Mouse (Mus musculus): ENCODE measurements around the gene Cdk10. TPM values are rescaled to one million over a fixed set of nuclear protein-coding genes. Genes with fewer than 3 reads are reported as not detected.
"Not testable (repeated sequence)": the region's sequence is repeated elsewhere in the genome, so short reads cannot be mapped to it uniquely, and the experiment has no call there.

The Cdk10 gene
- polyA plus RNA-seq, 1 experiment = 39.4 TPM

DNA sequence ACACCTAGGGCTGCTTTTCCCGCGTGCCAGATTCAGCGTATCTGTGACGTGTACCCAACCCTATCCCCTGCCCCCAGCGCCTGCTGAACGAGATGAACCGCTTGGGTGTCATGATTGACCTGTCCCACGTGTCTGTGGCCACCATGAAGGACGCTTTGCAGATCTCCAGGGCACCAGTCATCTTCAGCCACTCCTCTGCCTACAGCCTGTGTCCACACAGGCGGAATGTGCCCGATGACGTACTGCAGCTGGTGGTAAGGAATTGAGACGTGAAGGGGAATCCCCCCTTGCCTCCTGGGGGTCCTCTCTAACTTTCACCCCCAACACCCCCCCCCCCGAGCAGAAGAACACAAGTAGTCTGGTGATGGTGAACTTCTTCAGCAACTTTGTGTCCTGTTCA is 24.8 kb upstream of the Cdk10 start:
- TF ChIP-seq FLI1 (IDR thresholded peaks at IDR 0.05; ENCODE audit: low read length) (no peak), GATA1 (IDR thresholded peaks at IDR 0.05; ENCODE audit: borderline replicate concordance, low read length) (no peak)
- peaks cover 48% of the 10 kb centered on the region for H3K27me3 ChIP-seq (replicated peaks)
- no peaks in the 10 kb centered on the region for H3K9me3 ChIP-seq
- H3K4me1 ChIP-seq = peaks cover 26% of the 10 kb centered on the region
- no peak overlapping the region for H3K4me3 ChIP-seq (replicated peaks)
- H3K36me3 ChIP-seq (replicated peaks; ENCODE audit: low read length) = peaks cover 19% of the 10 kb centered on the region

- H3K27me3 ChIP-seq (replicated peaks) = peaks cover 43% of the 10 kb centered on the region
- no peak overlapping the region for H3K4me3 ChIP-seq (replicated peaks)
- H3K9me3 ChIP-seq = no peaks in the 10 kb centered on the region
- peaks cover 40% of the 10 kb centered on the region for H3K36me3 ChIP-seq (replicated peaks; ENCODE audit: low read length)
- TF ChIP-seq FLI1 (IDR thresholded peaks at IDR 0.05; ENCODE audit: low read length) (no peak), GATA1 (IDR thresholded peaks at IDR 0.05; ENCODE audit: borderline replicate concordance, low read length) (no peak)
- H3K4me1 ChIP-seq = peaks cover 26% of the 10 kb centered on the region
These were observed 22.4 kb upstream of the Cdk10 start for GRCm38 (mm10) chr8:123202288-123202687.

- H3K9me3 ChIP-seq = no peaks in the 10 kb centered on the region
- peaks cover 33% of the 10 kb centered on the region for H3K27me3 ChIP-seq (replicated peaks)
- no peak overlapping the region for H3K4me3 ChIP-seq (replicated peaks)
- peaks cover 52% of the 10 kb centered on the region for H3K36me3 ChIP-seq (replicated peaks; ENCODE audit: low read length)
- H3K4me1 ChIP-seq = peaks cover 30% of the 10 kb centered on the region
- TF ChIP-seq FLI1 (IDR thresholded peaks at IDR 0.05; ENCODE audit: low read length) (no peak), GATA1 (IDR thresholded peaks at IDR 0.05; ENCODE audit: borderline replicate concordance, low read length) (no peak)
These were observed 21.1 kb upstream of the Cdk10 start for GRCm38 (mm10) chr8:123203571-123203970.

- Histone ChIP-seq H3K36me3 (replicated peaks; ENCODE audit: low read length) (peaks cover 43% of the 10 kb centered on the region), H3K4me1 (peaks cover 39% of the 10 kb centered on the region), H3K9me3 (no peaks in the 10 kb centered on the region), H3K4me3 (replicated peaks) (peak overlapping the region; percentile 96), H3K27me3 (replicated peaks) (peaks cover 22% of the 10 kb centered on the region)
- TF ChIP-seq FLI1 (IDR thresholded peaks at IDR 0.05; ENCODE audit: low read length) (no peak), GATA1 (IDR thresholded peaks at IDR 0.05; ENCODE audit: borderline replicate concordance, low read length) (no peak)
These were observed 12.8 kb upstream of the Cdk10 start for GRCm38 (mm10) chr8:123211876-123212275.

GRCm38 (mm10) chr8:123212321-123213117 is 12.1 kb upstream of the Cdk10 start, which contains the start of the genes Chmp1a and Spata33:
Gene Chmp1a, minus strand, starts transcription at chr8:123212763.
Gene Spata33, plus strand, starts transcription at chr8:123212832.
- H3K27me3 ChIP-seq (replicated peaks) = peaks cover 27% of the 10 kb centered on the region
- peaks cover 36% of the 10 kb centered on the region for H3K36me3 ChIP-seq (replicated peaks; ENCODE audit: low read length)
- TF ChIP-seq FLI1 (IDR thresholded peaks at IDR 0.05; ENCODE audit: low read length) (peak; percentile 45; the same call in 1 of the 2 replicates), GATA1 (IDR thresholded peaks at IDR 0.05; ENCODE audit: borderline replicate concordance, low read length) (no peak)
- H3K4me3 ChIP-seq (replicated peaks) = peak within 1 kb of the TSS; percentile 96
- no peaks in the 10 kb centered on the region for H3K9me3 ChIP-seq
- peaks cover 44% of the 10 kb centered on the region for H3K4me1 ChIP-seq

DNA sequence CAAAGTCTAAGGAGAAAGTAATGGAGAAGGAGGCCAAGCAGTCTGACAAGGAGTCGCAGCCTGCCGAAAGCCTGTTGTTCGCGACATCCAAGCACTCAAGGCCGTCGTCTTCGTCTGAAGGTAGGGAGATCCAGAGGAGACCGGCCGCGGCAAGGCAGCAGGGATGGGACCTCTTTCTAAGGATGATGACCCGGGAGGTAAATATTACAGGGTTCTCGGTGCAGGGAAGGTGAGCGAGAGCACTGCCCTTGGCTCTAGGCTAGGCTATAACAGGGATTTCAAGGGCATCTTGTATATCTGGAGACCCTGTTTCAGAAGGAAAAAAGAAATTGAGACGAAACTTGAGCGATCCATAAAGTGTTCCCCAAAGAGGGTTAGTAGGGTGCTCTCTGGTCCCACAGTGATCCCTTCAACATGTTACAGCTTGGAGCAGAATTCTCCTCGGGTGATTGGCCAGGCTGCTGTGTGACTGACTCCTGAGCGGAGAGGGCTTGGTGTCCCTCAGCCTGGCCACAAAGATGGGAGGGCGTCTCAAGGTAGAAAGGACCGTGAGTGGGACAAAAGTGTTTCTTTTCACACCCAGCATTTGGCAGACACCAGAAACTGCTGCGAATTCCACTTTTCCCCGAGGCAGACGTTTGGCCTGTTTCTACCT is 11.4 kb upstream of the Cdk10 start:
- H3K27me3 ChIP-seq (replicated peaks) = peaks cover 27% of the 10 kb centered on the region
- no peaks in the 10 kb centered on the region for H3K9me3 ChIP-seq
- H3K4me1 ChIP-seq = peaks cover 44% of the 10 kb centered on the region
- peaks cover 29% of the 10 kb centered on the region for H3K36me3 ChIP-seq (replicated peaks; ENCODE audit: low read length)
- H3K4me3 ChIP-seq (replicated peaks) = peak overlapping the region; percentile 96
- TF ChIP-seq GATA1 (IDR thresholded peaks at IDR 0.05; ENCODE audit: borderline replicate concordance, low read length) = no peak
- TF ChIP-seq FLI1 (IDR thresholded peaks at IDR 0.05; ENCODE audit: low read length) = no peak

GRCm38 (mm10) chr8:123215430-123215829 is 9.2 kb upstream of the Cdk10 start:
- Histone ChIP-seq H3K9me3 (no peaks in the 10 kb centered on the region), H3K27me3 (replicated peaks) (peaks cover 37% of the 10 kb centered on the region), H3K36me3 (replicated peaks; ENCODE audit: low read length) (peaks cover 7% of the 10 kb centered on the region), H3K4me3 (replicated peaks) (no peak overlapping the region), H3K4me1 (peaks cover 36% of the 10 kb centered on the region)
- no peak for TF ChIP-seq GATA1 (IDR thresholded peaks at IDR 0.05; ENCODE audit: borderline replicate concordance, low read length)
- TF ChIP-seq FLI1 (IDR thresholded peaks at IDR 0.05; ENCODE audit: low read length) = no peak

DNA sequence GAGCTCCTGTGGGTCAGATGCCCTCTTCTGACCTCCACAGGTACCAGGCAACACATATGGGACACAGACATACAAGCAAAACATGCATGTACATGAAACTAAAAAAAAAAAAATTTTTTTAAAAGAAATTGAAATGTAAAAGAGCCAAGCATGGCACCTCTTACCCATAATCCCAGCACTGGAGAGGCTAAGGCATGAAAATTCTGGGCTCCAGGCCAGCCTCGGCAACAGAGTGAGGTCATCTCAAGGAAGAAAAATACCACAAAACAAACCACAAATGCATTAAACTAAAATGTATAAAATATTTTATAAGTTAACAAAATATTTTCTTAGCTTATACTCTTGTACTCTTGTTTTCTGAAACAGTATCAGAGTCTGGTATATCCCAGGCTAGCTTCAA is 3.7 kb upstream of the Cdk10 start:
- TF ChIP-seq FLI1 (IDR thresholded peaks at IDR 0.05; ENCODE audit: low read length) (no peak), GATA1 (IDR thresholded peaks at IDR 0.05; ENCODE audit: borderline replicate concordance, low read length) (no peak)
- Histone ChIP-seq H3K27me3 (replicated peaks) (peaks cover 23% of the 10 kb centered on the region), H3K36me3 (replicated peaks; ENCODE audit: low read length) (no peaks in the 10 kb centered on the region), H3K9me3 (no peaks in the 10 kb centered on the region), H3K4me1 (peaks cover 25% of the 10 kb centered on the region), H3K4me3 (replicated peaks) (no peak overlapping the region)

GRCm38 (mm10) chr8:123228416-123228815 is 3.8 kb downstream of the Cdk10 start:
- H3K36me3 ChIP-seq (replicated peaks; ENCODE audit: low read length) = peaks cover 54% of the 10 kb centered on the region
- peaks cover 19% of the 10 kb centered on the region for H3K4me1 ChIP-seq
- H3K4me3 ChIP-seq (replicated peaks) = no peak overlapping the region
- TF ChIP-seq FLI1 (IDR thresholded peaks at IDR 0.05; ENCODE audit: low read length) = no peak
- TF ChIP-seq GATA1 (IDR thresholded peaks at IDR 0.05; ENCODE audit: borderline replicate concordance, low read length) = no peak
- H3K27me3 ChIP-seq (replicated peaks) = peaks cover 2% of the 10 kb centered on the region
- H3K9me3 ChIP-seq = no peaks in the 10 kb centered on the region

GRCm38 (mm10) chr8:123230326-123230725 is 5.7 kb downstream of the Cdk10 start:
- H3K36me3 ChIP-seq (replicated peaks; ENCODE audit: low read length) = peaks cover 62% of the 10 kb centered on the region
- not testable (repeated sequence) for H3K4me3 ChIP-seq (replicated peaks)

More at GRCm38 (mm10) chr8:123230326-123230725, 5.7 kb downstream of the Cdk10 start:
- not testable (repeated sequence) for H3K9me3 ChIP-seq
- H3K27me3 ChIP-seq (replicated peaks) = peaks cover 18% of the 10 kb centered on the region
- peaks cover 18% of the 10 kb centered on the region for H3K4me1 ChIP-seq

Data from megakaryocyte, embryonic 14.5 days (primary cell).